Mouse (Mus musculus) heart, postnatal 0 days (tissue): Measurements from ENCODE around the gene Tmem132d.

ENCODE experiments used
- CTCF ChIP-seq: IDR thresholded peaks from 2 replicates; pipeline ENCODE4 v1.5.1; 2016; ENCODE audit warnings: antibody characterized with exemption, control low read depth, low read depth
- EP300 ChIP-seq: IDR thresholded peaks from 2 replicates; pipeline ENCODE4 v1.6.1; 2016; ENCODE audit warnings: antibody characterized with exemption, low read depth

- no peak for TF ChIP-seq CTCF
- no peak for TF ChIP-seq EP300
Measured at GRCm38 (mm10) chr5:127781221-127781620, 651.7 kb downstream of the Tmem132d start.
